Mouse (Mus musculus) CH12.LX (cell line): Measurements from ENCODE around the gene Agpat3.

ENCODE experiments used
- POLR2A ChIP-seq: IDR thresholded peaks from 2 replicates; pipeline ENCODE4 v1.6.1; 2011; ENCODE audit warnings: low read depth, mild to moderate bottlenecking, improper control_type of control experiment, low read length
- UBTF ChIP-seq: IDR thresholded peaks from 2 replicates; pipeline ENCODE4 v1.6.1; 2012; ENCODE audit warnings: low read depth, mild to moderate bottlenecking, inconsistent platforms, low read length, improper control_type of control experiment, moderate library complexity

DNA sequence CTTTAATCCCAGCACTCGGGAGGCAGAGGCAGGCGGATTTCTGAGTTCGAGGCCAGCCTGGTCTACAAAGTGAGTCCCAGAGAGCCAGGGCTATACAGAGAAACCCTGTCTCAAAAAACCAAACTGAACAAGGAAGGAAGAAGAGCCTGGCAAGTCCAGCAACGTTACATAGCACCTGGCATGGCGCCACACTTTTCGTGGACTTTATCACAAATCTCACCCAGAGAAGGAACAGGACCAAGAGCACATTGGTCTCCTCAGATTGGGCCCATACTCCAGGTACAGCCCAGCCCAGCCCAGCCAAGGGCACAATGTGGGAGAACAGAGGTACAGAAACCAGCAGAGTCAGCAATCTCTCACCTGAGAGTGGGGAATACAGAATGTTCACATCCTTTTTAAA, 118.5 kb downstream of the Agpat3 start:
- TF ChIP-seq UBTF: no peak
- no peak for TF ChIP-seq POLR2A
